Mouse (Mus musculus) skeletal muscle tissue, adult 2 months (tissue): ENCODE measurements at regions not wholly inside any gene's neighbourhood (a gene's known extent, or its start where the extent isn't known, plus 50 kb on each side); places are given as distances from the start of the nearest gene placed in this dataset.
"Not testable (repeated sequence)": the region's sequence is repeated elsewhere in the genome, so short reads cannot be mapped to it uniquely, and the experiment has no call there.

ENCODE experiments used
- DNase-seq: peaks from one replicate; pipeline ENCODE4 v3.0.0-alpha.2; 2012; ENCODE audit warnings: low read depth, low spot score

- no peak for DNase-seq
Observed at GRCm38 (mm10) chr13:25729327-25729892, 459.1 kb upstream of the Nrsn1 start.

GRCm38 (mm10) chr13:25727504-25728095 lies 457.3 kb upstream of the Nrsn1 start:
- DNase-seq, result peak; percentile 3

DNA sequence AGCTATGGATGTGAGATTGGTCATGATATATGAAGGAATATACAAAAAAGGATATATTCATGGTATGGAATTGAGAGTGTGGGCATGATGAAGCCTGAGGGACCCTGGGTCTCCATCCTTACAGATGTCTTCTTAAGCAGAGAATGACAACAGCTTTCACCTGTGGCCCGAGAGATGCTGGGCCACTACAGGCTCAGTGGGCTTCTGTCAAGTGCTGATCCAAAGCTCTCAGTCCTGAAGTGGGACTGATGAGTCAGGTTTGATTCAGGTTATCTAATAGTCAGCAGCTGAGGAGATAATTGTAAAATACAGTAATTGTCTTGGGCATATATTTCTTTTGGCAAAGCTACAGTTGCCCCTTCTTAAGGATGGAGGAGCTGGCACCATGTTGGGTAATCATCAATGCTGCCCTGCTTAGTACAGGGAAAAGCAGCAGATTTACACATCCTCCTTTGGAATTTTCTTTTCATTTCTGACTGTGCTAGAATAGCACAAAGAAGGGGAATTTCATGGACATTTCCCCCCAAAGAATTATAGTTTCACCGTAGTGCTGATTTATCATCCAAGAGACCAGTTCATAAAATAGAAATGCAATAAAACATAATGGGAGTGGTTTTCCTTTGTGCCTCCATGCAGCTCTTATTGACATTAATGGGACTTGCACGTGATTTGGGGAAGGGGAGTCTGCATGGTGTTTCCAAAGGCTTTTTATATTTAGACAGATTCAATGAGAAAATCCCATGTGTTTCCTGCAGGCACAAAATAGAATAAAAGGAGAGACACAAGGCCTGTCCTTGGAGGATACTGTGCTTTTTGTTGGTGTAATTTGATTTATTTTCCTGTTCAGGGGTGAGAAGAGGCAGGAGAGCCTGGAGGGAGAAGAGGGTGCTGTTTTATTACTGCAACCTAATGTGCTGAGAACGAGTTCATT lies 452.6 kb upstream of the Nrsn1 start:
- no peak for DNase-seq

- no peak for DNase-seq
Observed at GRCm38 (mm10) chr13:25700965-25701364, 430.7 kb upstream of the Nrsn1 start.

DNA sequence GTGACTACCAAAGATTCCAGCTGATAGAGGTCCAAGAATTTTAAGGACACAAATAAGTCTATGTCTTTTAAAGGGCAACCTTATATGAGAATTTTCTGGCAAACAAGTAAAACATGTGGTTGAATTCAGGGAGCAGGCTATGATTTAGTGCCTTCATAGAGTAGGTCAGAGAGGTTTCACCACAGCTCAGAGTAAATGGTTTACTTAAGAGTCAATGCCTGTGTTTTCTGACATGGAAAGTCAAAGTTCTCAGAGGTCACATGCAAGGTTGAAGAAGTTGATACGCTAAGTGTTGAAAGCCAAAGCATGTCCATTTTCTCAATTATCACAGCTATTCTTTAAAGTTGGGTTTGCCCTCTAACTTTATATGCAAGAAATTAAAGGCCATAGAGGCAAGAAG lies 425.7 kb upstream of the Nrsn1 start:
- DNase-seq, result no peak

DNA sequence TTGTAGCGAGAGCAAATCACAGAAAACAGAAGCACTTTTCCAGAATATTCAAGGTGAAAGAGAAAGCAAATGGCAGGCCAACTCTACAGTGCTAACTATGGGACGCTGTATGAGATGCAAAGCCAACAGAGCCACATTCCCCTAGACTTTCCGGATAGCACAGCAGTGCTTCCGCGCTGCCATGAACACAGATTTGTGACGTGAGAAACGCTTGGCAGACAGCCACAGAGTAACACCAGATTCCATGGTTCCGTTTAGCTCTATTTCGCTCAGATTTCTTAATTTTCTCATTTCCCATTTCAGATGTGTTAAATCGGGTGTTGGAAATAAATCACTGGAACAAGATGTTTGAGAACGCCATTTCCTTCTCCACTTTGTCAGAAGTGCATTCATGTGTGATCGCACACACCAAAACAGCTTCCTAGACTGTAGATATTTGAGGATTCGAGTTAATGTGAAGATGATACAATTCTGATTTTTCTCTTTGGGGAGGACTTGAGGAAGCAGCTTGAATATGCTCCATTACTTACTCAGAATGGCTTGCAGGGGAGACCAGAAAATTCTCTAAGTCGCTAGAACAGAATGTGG lies 424.8 kb upstream of the Nrsn1 start:
- DNase-seq, result no peak

DNA sequence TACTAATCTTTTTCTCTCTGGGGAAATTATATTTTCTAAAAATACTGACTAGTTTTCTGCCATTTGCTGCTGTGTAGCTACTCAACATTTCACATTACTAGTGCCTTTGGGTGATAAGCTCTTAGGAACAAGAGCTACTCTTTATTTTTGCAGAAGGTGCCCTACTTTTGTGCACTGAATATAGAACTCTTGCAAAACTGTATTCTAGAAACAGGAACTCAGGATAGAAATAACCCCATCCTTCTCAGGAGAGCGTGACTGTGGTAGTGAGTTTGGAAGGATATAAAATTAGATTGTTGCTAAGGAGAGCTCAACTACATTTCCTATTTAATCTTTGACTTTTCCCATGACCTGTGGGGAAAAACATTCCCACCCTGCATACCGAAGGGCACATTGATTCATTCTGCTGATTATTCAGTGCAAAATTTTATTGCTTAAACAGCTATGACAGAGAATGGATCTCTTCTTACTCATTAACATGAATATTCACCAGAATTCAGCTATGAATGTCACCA lies 408.0 kb upstream of the Nrsn1 start:
- DNase-seq, result no peak

DNA sequence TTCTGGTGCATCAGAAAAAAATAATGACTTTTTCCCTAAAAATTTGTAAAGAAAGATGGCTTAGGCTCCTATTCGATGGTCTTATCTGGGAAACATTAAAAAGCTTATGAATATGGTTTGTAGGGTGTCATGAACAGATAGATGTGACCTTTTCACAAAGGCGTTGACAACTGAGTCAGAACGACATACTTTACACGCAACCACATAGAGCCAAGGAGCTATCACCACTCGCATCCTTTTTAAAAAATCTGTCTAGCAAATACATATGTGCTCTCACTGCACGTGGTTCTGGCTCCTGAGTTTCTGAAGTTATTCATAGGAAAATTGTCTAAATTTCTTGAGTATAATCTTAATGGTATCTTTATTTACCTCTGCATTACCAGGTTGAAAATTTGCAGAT lies 404.9 kb upstream of the Nrsn1 start:
- DNase-seq, result no peak

GRCm38 (mm10) chr13:25666022-25666421 lies 395.7 kb upstream of the Nrsn1 start:
- no peak for DNase-seq

DNA sequence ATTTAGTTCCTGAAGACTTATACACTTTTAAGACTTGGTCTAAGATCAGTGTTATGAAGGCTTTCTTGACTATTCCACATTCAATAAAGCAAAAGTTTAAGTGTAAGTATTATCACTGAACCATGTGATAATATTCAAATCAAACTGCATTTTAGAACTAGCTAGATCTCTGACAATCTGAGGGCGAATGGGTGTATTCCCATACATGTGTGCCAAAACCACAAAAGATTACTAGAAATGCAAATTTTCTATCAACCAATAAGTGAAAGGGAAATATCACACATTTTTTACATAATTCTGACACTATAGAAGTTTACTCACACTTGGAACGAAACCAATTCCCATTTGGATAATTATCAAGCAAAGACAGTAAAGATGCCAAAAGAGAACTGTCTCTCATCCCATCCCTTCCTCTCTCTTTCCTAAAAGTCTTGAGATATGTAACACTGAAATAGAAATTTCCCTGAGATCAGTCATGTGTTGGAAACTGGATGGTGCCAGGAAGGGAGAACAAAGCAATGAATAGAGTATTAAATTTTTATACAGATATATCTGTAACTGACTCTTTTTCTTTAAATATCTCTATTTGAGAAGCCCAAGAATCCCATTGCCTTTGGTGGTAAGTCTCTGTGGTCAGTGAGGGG lies 394.8 kb upstream of the Nrsn1 start:
- no peak for DNase-seq

GRCm38 (mm10) chr13:25648430-25648786 lies 378.1 kb upstream of the Nrsn1 start:
- DNase-seq, result no peak

DNA sequence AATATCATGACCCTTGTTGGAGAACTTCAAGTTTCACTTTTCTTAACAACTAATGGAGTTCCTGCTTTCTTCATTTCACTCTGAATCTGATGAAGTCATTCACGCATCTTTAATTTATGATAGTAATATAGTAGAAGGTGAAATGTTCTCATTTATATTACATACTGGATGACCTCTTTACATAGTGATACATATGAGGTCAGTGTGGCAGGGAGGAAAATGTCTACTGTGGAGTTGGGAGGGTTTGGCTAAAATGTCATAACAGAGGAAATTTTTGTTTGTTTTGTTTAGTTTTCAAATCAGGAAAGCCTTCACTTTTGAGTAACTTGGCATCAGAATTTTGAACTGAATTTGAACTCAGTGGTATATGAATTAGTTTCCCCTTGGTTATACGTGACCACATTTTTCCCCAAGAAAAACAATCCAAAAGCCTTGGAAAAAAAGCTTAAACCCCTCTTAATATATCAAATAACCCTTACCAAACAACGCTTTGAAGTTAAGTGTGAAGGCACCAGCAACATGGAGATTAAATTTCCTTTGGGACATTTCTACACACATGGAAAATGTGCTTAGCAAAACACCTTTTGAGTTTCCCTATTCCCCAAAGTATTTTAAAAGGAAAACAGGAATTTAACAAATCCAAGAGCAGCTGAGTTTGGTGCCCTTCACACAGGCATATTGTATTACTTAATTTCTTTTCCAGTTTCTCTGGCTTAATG lies 377.6 kb upstream of the Nrsn1 start:
- DNase-seq, result no peak

DNA sequence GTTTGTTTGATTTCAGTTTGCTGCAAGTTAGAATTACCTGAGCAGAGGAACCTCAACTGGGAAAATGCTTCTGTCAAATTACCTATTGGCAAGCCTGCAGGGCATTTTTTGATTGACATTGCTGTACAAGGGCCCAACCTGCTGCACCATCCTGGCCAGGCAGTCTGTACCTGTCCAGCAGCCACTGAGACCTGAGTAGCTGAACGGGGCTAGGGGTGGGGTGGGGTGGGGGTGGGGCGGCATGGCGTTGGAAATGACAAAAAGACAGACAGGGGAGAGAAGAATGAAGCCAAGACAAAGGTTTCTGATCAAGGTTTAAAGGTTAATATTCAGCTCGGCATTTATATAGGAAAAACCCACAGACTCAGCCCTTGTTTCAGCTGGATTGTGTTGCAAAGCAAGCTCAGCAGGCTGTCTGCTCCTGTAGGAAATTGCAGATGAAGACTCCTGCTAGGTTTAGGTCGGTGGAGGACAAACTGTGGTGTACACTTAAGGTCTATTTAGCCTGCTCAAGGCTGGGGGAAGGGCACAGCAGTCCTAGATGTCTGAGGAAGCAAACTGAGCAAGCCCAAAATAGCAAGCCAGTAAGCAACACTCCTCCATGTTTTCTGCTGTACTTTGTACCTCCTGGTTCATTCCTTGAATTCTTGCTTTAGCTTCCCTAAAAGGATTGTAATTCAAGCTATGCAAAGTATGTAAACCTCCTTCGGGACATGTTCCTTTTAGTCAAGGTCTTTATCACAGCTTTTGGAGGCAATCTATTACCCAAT lies 369.4 kb upstream of the Nrsn1 start:
- DNase-seq, result no peak

DNA sequence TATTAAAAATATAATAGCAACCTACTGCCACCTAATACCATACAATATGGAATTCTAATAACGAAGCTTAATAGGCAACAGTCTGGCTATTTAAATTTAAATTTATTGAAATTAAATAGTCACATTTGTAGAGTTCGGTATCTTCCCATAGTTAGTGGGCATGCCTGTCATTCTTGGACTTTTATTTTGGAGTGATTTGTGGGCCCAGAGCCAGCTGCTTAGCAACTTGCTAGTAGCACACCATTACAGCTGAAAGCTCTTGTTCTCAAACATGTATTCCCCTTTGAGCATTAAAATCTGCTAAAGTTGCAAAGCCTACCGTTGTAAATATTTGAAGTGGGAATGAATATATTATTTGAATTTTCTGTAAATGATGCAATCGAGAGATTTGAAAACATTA lies 359.2 kb upstream of the Nrsn1 start:
- DNase-seq, result no peak

DNA sequence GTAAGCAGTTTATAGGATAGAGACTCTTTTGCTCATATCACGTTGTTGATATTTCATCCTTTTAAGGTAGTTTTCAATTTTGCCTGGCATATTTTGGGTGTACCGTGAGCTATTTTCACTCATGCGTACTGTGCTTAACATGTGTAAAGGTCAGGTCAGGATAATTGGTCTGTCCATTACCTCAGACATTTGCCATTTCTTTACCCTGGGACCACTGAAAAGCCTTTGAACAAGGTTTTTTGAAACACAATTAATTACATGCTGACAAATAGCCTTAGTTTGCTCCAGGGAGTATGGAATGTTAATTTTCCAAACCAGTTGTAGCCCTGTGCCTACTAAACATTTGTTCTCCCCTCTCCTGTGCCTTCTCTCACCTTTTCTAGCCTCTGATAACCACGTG lies 347.3 kb upstream of the Nrsn1 start:
- no peak for DNase-seq

- no peak for DNase-seq
Observed at GRCm38 (mm10) chr13:25611986-25612385, 341.7 kb upstream of the Nrsn1 start.

- DNase-seq, result no peak
Observed at GRCm38 (mm10) chr13:25609641-25610040, 339.3 kb upstream of the Nrsn1 start.

DNA sequence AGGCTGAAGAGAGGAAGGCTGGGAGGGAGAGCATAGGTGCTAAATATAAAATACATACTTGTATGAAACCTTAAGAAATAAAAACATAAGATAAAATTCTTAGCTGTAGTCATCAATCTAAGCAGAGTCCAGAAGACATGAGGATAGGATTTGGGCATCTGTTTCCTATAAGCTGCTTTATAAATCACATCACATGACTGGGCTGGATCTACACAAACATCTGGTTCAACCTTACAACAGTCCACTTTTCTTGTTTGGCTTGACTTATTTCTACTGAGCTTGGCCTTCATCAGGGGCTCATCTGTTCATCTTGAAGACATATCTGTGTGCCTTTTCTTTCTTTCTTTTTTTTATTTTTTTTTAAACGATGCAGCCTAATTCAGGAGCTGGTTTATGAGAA lies 338.9 kb upstream of the Nrsn1 start:
- no peak for DNase-seq

DNA sequence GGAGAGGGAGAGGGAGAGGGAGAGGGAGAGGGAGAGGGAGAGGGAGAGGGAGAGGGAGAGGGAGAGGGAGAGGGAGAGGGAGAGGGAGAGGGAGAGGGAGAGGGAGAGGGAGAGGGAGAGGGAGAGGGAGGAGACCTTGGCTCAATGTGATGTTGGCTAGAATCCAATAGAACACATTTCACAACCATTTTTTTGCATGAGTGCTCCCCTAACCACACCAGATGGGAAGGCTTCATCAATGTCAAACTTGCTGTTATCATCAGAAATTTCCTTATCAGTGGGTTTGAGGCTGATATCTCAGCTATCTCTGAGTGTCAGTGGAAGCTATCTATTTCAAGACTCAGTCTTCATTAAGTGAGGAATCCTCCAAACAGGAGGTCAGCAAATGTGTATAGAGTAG lies 331.0 kb upstream of the Nrsn1 start:
- DNase-seq, result not testable (repeated sequence)

- DNase-seq, result no peak
Observed at GRCm38 (mm10) chr13:25594629-25595028, 324.3 kb upstream of the Nrsn1 start.
